Mouse (Mus musculus) right cerebral cortex, postnatal 14 days (tissue): ENCODE results near the gene Vmn1r213.

Experiments used
- DNase-seq: peaks from one replicate; pipeline ENCODE4 v3.0.0; 2022

Vmn1r213 gene

GRCm38 (mm10) chr13:23007356-23007755, at the start of gene Vmn1r213:
Gene Vmn1r213 (plus strand): TSS chr13:23007656.
- DNase-seq = no peak

- DNase-seq = no peak
Measured at GRCm38 (mm10) chr13:22990214-22990891, 17.1 kb upstream of the Vmn1r213 start.

- no peak for DNase-seq
Measured at GRCm38 (mm10) chr13:22992178-22992700, 15.2 kb upstream of the Vmn1r213 start.

- no peak for DNase-seq
Measured at GRCm38 (mm10) chr13:22992721-22993120, 14.7 kb upstream of the Vmn1r213 start.

GRCm38 (mm10) chr13:23018158-23018557, 10.7 kb downstream of the Vmn1r213 start:
- no peak for DNase-seq

- no peak for DNase-seq
Measured at GRCm38 (mm10) chr13:23024812-23025211, 17.4 kb downstream of the Vmn1r213 start.

GRCm38 (mm10) chr13:23030118-23030517, 22.7 kb downstream of the Vmn1r213 start, which contains the start of gene Vmn1r214:
Gene Vmn1r214 (plus strand): TSS chr13:23030418.
- DNase-seq = no peak

GRCm38 (mm10) chr13:23057778-23058177, 50.3 kb downstream of the Vmn1r213 start:
- no peak for DNase-seq
